Mouse (Mus musculus) bone marrow, adult 2 months (tissue): ENCODE results near the gene Umad1.

Experiments used
- CTCF ChIP-seq: fragments of 200-500 bp; IDR thresholded peaks from 2 replicates; pipeline ENCODE4 v1.5.1; 2011; ENCODE audit warnings: low read length, control low read depth; ENCODE audit not compliant: control insufficient read depth, insufficient read depth
- POLR2A ChIP-seq: fragments of 200-500 bp; IDR thresholded peaks from 2 replicates; pipeline ENCODE4 v1.6.1; 2011; ENCODE audit warnings: low read depth, mild to moderate bottlenecking, control low read depth, low read length, borderline replicate concordance; ENCODE audit not compliant: control insufficient read depth

GRCm38 (mm10) chr6:8419485-8420186, 160.5 kb downstream of the Umad1 start:
- TF ChIP-seq CTCF (no peak), POLR2A (no peak)
